Mouse (Mus musculus): ENCODE data around the gene Krt79. TPM values are rescaled to one million over a fixed set of nuclear protein-coding genes. Genes with fewer than 3 reads are reported as not detected.

Krt79 gene
- polyA plus RNA-seq, 2 experiments, result 0.23 to 0.29 TPM

- no peak overlapping the region for H3K27ac ChIP-seq (replicated peaks; ENCODE audit: low read depth, low read length)
- WGBS, result 66% methylated on average over 6 of the region's 6 CpGs
- no peak for TF ChIP-seq POLR2A (IDR thresholded peaks at IDR 0.05; ENCODE audit: borderline replicate concordance, extremely low read depth, insufficient read depth, insufficient read length)
- peaks cover 13% of the 10 kb centered on the region; the same call in 1 of the 2 replicates for H3K27me3 ChIP-seq (ENCODE audit: control insufficient read depth, insufficient read depth, low read length)
- peaks cover 5% of the 10 kb centered on the region; the same call in 1 of the 2 replicates for H3K4me1 ChIP-seq (ENCODE audit: control insufficient read depth, insufficient read depth, low read length)
- H3K4me3 ChIP-seq (replicated peaks; ENCODE audit: low read length), result no peak overlapping the region
- no peak overlapping the region for H3K4me2 ChIP-seq (replicated peaks; ENCODE audit: low read depth, low read length, severe bottlenecking)
- DNase-seq (ENCODE audit: low spot score) (no peak), ATAC-seq (ENCODE audit: low FRiP score, low read depth) (no peak)
- H3K36me3 ChIP-seq (ENCODE audit: control insufficient read depth, insufficient read depth, low read length), result no peaks in the 10 kb centered on the region
- H3K9ac ChIP-seq (ENCODE audit: low read depth, low read length, severe bottlenecking), result no peak overlapping the region
- no peaks in the 10 kb centered on the region for H3K9me3 ChIP-seq (ENCODE audit: control insufficient read depth, low read length)
Measured at GRCm38 (mm10) chr15:101933024-101933423, 7.1 kb downstream of the Krt79 start.

GRCm38 (mm10) chr15:101929666-101930065 lies 10.5 kb downstream of the Krt79 start:
- Histone ChIP-seq H3K9ac (ENCODE audit: low read depth, low read length, severe bottlenecking) (peak overlapping the region; percentile 31), H3K4me1 (ENCODE audit: control insufficient read depth, insufficient read depth, low read length) (peaks cover 5% of the 10 kb centered on the region; the same call in 1 of the 2 replicates), H3K4me3 (replicated peaks; ENCODE audit: low read length) (peak overlapping the region; percentile 18), H3K36me3 (ENCODE audit: control insufficient read depth, insufficient read depth, low read length) (no peaks in the 10 kb centered on the region), H3K9me3 (ENCODE audit: control insufficient read depth, low read length) (no peaks in the 10 kb centered on the region), H3K27me3 (ENCODE audit: control insufficient read depth, insufficient read depth, low read length) (peaks cover 13% of the 10 kb centered on the region; the same call in 1 of the 2 replicates), H3K4me2 (replicated peaks; ENCODE audit: low read depth, low read length, severe bottlenecking) (peak overlapping the region; percentile 42), H3K27ac (replicated peaks; ENCODE audit: low read depth, low read length) (no peak overlapping the region)
- DNase-seq (ENCODE audit: low spot score) (no peak), ATAC-seq (ENCODE audit: low FRiP score, low read depth) (no peak)
- WGBS, result 5% methylated on average over 17 of the region's 17 CpGs
- TF ChIP-seq POLR2A (IDR thresholded peaks at IDR 0.05; ENCODE audit: borderline replicate concordance, extremely low read depth, insufficient read depth, insufficient read length), result no peak

- WGBS, result 14% methylated on average over 9 of the region's 9 CpGs
- Histone ChIP-seq H3K9ac (ENCODE audit: low read depth, low read length, severe bottlenecking) (no peak overlapping the region), H3K27me3 (ENCODE audit: control insufficient read depth, insufficient read depth, low read length) (peaks cover 13% of the 10 kb centered on the region; the same call in 1 of the 2 replicates), H3K36me3 (ENCODE audit: control insufficient read depth, insufficient read depth, low read length) (no peaks in the 10 kb centered on the region), H3K4me3 (replicated peaks; ENCODE audit: low read length) (no peak overlapping the region), H3K4me2 (replicated peaks; ENCODE audit: low read depth, low read length, severe bottlenecking) (0 out of 2 replicates have a peak overlapping the region, but pooled peaks have one; percentile 42), H3K4me1 (ENCODE audit: control insufficient read depth, insufficient read depth, low read length) (peaks cover 5% of the 10 kb centered on the region; the same call in 1 of the 2 replicates), H3K9me3 (ENCODE audit: control insufficient read depth, low read length) (no peaks in the 10 kb centered on the region), H3K27ac (replicated peaks; ENCODE audit: low read depth, low read length) (no peak overlapping the region)
- no peak for TF ChIP-seq POLR2A (IDR thresholded peaks at IDR 0.05; ENCODE audit: borderline replicate concordance, extremely low read depth, insufficient read depth, insufficient read length)
- DNase-seq (ENCODE audit: low spot score) (no peak), ATAC-seq (ENCODE audit: low FRiP score, low read depth) (no peak)
Measured at GRCm38 (mm10) chr15:101929087-101929486, 11.0 kb downstream of the Krt79 start.

- no peak overlapping the region for H3K4me3 ChIP-seq (replicated peaks; ENCODE audit: low read length)
- H3K36me3 ChIP-seq (ENCODE audit: control insufficient read depth, insufficient read depth, low read length), result no peaks in the 10 kb centered on the region
- no peak for TF ChIP-seq POLR2A (IDR thresholded peaks at IDR 0.05; ENCODE audit: borderline replicate concordance, extremely low read depth, insufficient read depth, insufficient read length)
- no peak for DNase-seq (ENCODE audit: low spot score)
- WGBS, result 76% methylated on average over 12 of the region's 12 CpGs
- H3K4me1 ChIP-seq (ENCODE audit: control insufficient read depth, insufficient read depth, low read length), result peaks cover 5% of the 10 kb centered on the region; the same call in 1 of the 2 replicates
- no peak overlapping the region for H3K9ac ChIP-seq (ENCODE audit: low read depth, low read length, severe bottlenecking)
- H3K27ac ChIP-seq (replicated peaks; ENCODE audit: low read depth, low read length), result no peak overlapping the region
- peaks cover 13% of the 10 kb centered on the region; the same call in 1 of the 2 replicates for H3K27me3 ChIP-seq (ENCODE audit: control insufficient read depth, insufficient read depth, low read length)
- no peaks in the 10 kb centered on the region for H3K9me3 ChIP-seq (ENCODE audit: control insufficient read depth, low read length)
- H3K4me2 ChIP-seq (replicated peaks; ENCODE audit: low read depth, low read length, severe bottlenecking), result no peak overlapping the region
- no peak for ATAC-seq (ENCODE audit: low FRiP score, low read depth)
Measured at GRCm38 (mm10) chr15:101927340-101928080, 12.6 kb downstream of the Krt79 start.

- no peak for DNase-seq (ENCODE audit: low spot score)
Measured at GRCm38 (mm10) chr15:101925041-101925440, 15.1 kb downstream of the Krt79 start.

More at GRCm38 (mm10) chr15:101925041-101925440, 15.1 kb downstream of the Krt79 start:
- no peak overlapping the region for H3K4me3 ChIP-seq (replicated peaks; ENCODE audit: low read length)
- no peak overlapping the region for H3K27ac ChIP-seq (replicated peaks; ENCODE audit: low read depth, low read length)
- H3K27me3 ChIP-seq (ENCODE audit: control insufficient read depth, insufficient read depth, low read length), result peaks cover 10% of the 10 kb centered on the region; the same call in 1 of the 2 replicates
- no peak for TF ChIP-seq POLR2A (IDR thresholded peaks at IDR 0.05; ENCODE audit: borderline replicate concordance, extremely low read depth, insufficient read depth, insufficient read length)
- WGBS, result 91% methylated on average over 1 of the region's 1 CpGs
- H3K4me1 ChIP-seq (ENCODE audit: control insufficient read depth, insufficient read depth, low read length), result peaks cover 5% of the 10 kb centered on the region; the same call in 1 of the 2 replicates
- no peak for ATAC-seq (ENCODE audit: low FRiP score, low read depth)
- no peak overlapping the region for H3K9ac ChIP-seq (ENCODE audit: low read depth, low read length, severe bottlenecking)
- H3K9me3 ChIP-seq (ENCODE audit: control insufficient read depth, low read length), result no peaks in the 10 kb centered on the region
- no peaks in the 10 kb centered on the region for H3K36me3 ChIP-seq (ENCODE audit: control insufficient read depth, insufficient read depth, low read length)
- no peak overlapping the region for H3K4me2 ChIP-seq (replicated peaks; ENCODE audit: low read depth, low read length, severe bottlenecking)

Measured in limb, embryonic 14.5 days (tissue).